Mouse (Mus musculus): ENCODE data around the gene Vmn1r41.

Gene Vmn1r41
- long read RNA-seq, experiment 1 = 0 reads
- long read RNA-seq, experiment 2 = 0 reads

GRCm38 (mm10) chr6:89740466-89740865 is at the start of gene Vmn1r41:
Gene Vmn1r41, plus strand, starts transcription at chr6:89740766.
- intact Hi-C loops (cut with DNase I) = no loop called here

- intact Hi-C loops (cut with DNase I) = no loop called here
These were observed 33.9 kb upstream of the Vmn1r41 start for GRCm38 (mm10) chr6:89706624-89707023.

- intact Hi-C loops (cut with DNase I) = no loop called here
These were observed 33.3 kb upstream of the Vmn1r41 start, which contains the start of gene Vmn1r40 for GRCm38 (mm10) chr6:89707240-89707639. Gene Vmn1r40, plus strand, starts transcription at chr6:89707540.

- intact Hi-C loops (cut with DNase I) = no loop called here
These were observed 22.5 kb upstream of the Vmn1r41 start for GRCm38 (mm10) chr6:89718051-89718450.

- intact Hi-C loops (cut with DNase I) = no loop called here
These were observed 2.2 kb downstream of the Vmn1r41 start for GRCm38 (mm10) chr6:89742811-89743210.

- intact Hi-C loops (cut with DNase I) = no loop called here
These were observed 49.7 kb downstream of the Vmn1r41 start for GRCm38 (mm10) chr6:89790231-89790630.
